Mouse (Mus musculus): Measurements from ENCODE around the gene Snx32.
A peak's percentile ranks its signal among the peaks of the same experiment; 100 is the strongest.
"Not testable (repeated sequence)": the region's sequence is repeated elsewhere in the genome, so short reads cannot be mapped to it uniquely, and the experiment has no call there.

The Snx32 gene

DNA sequence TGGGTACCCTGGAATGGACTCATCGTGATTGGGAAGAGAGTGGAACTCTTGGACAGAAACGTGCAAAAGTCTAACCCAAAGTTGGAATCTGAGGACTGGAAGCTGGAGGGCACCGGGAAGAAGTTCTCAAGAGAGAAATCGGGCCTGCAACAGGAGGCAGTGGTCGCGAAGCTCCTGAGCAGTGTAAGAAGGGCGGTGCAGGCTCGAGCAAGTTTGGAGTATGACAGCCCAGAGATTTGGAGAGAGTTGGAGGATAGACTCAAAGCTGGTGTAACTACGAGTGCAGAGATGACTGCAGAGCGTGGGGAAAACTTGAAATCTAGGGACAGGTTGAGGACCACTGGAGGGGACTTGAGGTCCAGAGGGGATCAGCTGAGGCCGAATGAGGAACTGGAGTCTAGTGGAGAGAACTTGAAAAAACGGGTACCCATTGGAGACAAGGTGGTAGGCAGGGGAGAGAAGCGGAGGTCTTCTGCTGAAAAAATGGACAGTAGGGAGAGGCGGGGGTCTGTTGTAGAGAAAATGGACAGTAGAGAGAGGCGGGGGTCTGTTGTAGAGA is 815 bp upstream of the Snx32 start:
- DNase-seq = no peak

DNA sequence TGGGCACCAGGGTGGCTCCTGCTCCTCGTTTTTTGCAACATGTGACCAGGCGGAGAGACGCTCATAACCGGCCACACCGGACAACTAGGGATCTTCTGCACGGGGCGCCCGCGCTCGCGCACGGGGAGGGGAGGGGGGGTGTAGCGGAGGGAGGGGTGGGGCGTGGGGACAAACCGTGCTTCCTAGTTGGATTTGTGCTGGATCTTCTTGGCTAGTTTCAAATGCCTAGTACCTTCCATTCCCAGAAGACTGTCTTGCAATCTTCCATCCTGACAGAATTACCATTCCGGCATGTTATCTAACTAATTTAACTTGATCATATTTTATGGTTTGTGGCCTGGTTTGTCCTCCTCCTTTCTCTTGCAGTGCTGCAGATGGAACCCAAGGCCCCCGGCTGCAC is 6.7 kb downstream of the Snx32 start, which contains the start of gene 1700020D05Rik:
Gene 1700020D05Rik (minus strand): TSS at position 101 of the 400 bp plus-strand sequence.
- no peak for DNase-seq

DNA sequence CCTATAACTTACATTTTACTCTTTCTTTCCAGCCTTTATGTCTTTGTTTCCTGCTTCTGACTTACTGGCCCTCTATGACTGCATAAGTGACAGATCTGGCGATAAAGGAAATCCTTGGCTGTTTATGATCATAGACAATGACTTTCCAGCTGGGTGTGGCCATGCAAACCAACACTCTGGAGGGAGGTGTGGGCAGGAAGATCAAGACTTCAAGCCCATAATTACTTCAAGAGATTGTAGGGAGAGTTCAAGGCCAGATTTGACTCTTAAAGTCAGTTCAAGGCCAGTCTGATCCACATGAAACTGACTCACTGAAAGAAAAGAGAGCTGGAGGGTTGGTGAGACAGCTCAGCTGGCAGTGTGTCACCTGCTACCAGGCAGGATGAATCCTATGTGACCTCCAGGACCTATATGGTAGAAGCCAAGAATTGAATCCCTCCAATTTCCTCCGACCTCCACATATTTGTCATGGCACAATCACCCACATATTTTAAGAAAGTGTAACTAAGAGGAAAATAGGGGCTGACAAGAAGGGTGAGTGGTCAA is 9.9 kb downstream of the Snx32 start:
- DNase-seq = no peak

DNA sequence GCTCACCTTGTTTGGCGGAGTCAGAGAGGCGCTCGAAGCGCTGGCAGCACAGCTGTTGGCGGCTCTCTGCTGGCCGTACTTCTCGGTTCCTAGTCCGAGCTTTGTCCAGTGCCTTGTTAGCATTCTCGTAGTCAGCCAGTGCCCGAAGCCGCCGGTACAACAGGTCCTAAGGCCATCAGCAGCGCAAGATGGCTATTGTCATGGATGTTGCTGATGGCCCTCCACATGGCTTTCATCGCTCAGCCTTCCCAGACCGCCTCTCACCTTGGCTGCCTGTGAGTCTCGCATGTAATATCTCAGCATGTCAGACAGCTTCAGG is 14.3 kb downstream of the Snx32 start:
- DNase-seq = no peak

DNA sequence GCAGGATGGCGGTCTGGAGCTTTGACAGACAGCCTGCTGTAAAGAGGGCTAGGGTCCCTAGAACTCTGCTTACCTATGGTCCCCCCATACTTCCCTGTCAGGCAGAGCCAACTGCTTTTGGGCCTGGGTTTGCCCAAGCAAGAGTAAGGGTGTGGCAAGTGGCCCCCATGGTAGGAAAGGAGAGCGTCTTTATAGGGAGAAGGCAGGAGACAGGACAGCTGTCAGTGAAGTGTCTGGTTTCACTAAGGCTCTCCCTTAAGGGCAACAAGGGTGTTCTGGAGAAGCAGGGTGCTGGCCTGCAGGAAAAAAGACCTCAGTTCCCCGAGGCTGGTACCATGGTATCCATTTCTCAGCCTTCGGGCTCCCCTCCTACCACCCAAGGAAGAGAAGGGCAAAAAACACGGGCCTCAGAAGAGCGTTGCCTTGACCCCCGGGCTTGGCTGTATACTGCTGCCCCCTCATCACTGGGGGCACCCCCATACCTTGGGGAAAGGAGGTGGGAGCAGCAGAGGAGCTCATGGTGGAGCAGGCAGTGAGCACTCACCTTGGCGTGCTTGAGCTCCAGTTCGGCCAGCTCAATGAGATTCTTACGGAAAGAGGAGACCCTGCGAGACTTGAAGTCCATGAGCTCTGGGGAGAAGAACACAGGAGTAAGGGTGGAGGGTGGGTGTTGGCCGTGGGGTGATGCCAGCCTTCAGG is 14.8 kb downstream of the Snx32 start:
- DNase-seq = no peak

DNA sequence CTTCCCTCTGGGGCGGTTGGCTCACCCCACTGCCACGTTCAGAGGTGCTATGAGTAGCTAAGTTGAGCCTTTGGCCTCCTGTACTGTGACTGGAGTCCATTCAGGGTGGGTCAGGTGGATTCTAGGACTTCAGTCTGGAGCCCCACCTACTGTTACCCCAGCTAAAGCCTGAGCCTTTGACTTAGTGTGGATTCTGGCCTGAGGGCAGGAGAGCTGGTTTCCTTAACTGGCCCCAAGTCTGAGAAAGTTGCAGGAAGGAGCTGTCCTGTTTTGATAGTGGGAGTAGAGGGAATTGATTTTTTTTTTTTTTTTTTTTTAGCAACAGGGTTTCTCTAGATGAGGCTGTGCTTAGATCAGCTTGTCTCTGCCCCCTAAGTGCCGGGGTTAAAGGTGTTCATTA is 16.0 kb downstream of the Snx32 start:
- DNase-seq = no peak

DNA sequence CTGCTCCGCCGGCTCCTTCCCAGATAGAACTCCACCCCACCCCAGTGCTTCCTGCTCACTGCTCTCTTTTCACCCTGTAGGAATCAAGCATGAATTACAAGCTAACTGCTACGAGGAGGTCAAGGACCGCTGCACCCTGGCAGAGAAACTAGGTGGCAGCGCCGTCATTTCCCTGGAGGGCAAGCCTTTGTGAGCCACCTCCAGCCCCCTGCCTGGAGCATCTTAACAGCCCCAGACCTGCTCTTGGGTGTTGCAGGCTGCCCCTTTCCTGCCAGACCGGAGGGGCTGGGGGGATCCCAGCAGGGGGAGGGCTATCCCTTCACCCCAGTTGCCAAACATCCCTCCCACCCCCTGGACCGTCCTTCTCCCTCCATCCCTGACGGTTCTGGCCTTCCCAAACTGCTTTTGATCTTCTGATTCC is 17.0 kb downstream of the Snx32 start:
- not testable (repeated sequence) for DNase-seq

DNA sequence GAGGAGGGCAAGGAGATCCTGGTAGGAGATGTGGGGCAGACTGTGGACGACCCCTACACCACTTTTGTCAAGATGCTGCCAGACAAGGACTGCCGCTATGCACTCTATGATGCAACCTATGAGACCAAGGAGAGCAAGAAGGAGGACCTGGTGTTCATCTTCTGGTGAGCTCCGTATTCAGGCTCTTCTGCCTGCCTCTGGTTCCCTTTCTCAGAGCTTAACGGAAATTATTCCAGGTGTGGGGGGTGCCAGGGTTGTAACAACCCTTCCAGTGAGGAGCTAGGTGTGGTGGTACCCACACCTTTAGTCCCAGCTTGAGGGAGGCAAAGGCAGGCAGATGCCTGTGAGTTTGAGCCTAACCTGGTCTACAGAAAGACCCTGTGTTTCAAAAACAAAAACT is 17.7 kb downstream of the Snx32 start:
- no peak for DNase-seq

DNA sequence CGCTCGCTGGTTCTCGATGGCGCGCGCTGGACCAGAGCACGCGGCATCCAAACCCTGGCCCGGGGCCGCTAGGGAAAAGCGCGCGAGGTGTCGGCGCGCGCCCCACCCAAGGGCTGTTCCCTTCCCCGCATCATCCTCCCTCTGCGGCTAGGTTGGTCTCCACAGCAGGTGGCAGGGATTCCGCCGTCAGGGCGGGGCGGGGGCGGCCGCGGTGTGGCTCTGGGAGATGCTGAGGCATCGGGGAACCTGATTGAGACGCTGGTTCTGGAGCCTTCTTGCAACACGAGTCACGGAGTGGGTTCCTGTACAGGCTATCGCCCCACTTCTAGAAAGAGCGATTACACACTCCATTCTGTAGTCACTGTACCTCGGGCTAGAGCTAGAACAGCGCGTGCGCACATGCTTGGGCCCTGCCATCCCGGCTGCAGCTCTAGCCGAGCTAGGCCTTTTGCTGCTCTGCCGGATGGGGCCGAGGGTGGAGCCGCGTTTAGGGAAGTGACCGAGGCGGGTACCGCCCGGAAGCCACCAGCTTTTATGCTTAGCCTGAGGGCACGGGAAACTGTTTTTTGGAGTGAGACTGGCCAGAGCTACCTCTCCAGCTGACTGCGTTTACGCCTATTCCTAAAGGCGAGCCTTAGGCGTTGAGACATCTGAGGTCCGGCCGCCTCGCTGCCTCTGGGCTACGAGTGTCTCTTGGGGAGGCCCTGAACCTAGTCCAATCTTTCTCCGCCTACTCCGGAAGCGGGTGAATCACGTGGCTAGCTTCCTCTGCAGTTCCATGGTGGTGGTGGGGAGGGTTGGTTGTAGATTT is 19.2 kb downstream of the Snx32 start:
- DNase-seq = peak; percentile 89

DNA sequence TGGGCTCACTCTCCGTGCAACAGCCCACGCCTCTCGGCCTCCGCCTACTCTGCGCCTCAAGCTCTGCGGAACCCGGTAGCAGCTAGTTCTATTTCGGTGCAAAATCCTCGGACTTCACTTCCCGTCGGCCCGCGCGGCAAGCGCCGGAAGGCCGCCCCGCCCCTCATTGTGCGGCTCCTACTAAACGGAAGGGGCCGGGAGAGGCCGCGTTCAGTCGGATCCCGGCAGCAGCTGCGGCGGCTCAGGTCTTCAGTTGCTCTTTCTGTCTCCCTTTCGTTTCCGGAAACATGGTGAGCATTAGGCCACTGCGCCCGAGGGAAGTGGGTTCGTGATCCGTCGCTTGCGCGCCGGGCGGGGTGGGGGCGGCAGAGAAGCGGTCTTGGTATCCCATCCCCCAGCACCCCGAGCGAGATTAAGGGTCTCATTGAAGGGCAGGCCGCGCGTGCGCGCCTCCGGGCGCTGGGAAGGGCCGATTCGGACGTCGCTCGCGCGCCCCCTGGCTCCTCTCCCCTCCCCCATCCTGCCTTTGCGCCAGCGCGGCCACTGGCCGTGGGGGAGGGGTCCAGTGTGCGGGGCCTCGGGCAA is 19.9 kb downstream of the Snx32 start, which contains the start of gene Cfl1:
Gene Cfl1 (plus strand): TSS at position 143 of the 585 bp plus-strand sequence.
- peak; percentile 97 for DNase-seq

DNA sequence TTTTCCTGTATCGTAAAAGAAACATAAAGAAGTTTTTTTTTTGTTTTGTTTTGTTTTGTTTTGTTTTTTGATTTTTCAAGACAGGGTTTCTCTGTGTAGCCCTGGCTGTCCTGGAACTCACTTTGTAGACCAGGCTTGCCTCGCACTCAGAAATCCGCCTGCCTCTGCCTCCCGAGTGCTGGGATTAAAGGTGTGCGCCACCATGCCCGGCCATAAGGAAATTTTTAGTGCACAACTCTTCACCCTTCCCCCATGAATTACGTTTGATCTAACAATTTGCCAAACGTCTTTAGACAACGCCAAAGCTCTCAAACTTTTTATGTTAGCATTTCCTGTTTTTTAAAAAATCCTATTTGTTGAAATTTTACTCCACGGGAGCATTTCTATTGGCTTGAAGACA is 20.6 kb downstream of the Snx32 start:
- DNase-seq = not testable (repeated sequence)

DNA sequence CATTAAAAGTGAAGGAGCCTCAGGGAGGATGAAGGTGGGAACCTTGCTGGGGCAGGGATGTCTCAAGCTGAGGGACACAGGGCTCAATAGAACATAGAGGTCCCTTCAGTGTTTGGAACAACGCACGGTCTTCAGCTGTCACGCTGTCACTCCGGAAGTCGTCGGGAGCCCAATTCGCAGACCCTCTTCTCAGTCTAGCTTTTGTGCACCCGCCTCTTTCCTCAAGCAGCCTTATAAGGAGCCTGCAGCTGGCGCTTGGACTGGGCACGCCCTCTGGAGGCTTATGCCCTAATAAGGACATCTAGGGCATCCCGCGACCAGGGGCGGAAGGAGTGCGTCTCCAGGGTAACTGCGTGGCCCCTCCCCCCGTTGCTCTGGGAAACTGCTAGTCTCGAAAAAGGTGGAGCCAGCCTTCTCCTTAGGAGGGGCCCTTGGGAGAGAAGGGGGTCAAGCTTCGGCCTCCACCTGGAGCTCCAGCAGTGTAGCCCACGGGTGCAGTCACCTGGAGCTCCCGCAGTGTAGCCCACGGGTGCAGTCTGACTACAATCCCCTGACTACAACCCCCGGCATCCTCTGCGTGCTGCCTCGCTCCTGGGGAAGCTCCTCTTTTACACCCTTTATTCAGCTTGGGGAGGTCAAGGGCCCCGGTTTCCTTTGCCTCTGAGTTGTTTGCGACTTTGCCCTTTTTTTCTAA is 21.3 kb downstream of the Snx32 start:
- DNase-seq = peak; percentile 98

DNA sequence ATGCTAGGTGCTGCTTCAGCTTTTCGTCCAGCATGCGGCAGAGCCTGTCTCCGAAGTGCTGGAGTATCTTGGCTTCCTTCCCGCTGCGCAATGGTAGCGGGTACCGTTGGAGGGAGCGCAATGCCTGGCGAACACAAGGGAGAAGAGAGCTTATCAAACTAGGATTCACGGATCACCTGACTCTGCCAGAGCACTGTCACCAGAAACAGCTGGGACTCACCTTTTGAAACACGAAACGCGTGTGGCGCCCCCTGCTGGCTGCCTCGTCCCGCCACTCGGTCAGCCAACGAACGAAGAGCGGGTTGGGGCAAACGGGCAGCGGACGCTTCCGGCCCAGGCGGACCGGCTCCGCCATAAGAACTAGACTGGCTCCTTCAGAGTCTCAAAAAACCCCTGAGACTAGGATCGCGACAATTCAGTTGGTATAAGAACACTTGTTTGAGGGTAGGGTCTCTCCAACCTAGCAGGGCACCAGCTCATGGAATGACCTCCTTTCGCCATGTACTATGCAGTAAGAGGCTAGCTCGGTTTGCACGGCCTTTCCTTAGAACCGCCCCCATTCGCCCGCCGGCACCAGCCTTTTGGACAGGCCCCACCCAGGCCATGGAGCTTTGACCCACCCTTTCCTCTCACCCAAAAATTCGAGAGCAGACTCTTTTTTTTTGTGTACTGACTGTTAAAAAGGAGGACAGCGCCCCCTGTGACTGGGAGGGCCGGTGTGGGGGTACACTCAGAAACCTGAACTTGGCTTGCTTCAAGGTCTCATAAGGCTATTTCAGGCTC is 22.4 kb downstream of the Snx32 start, which contains the start of gene Mus81:
Gene Mus81 (minus strand): TSS at position 635 of the 783 bp plus-strand sequence.
- DNase-seq = peak; percentile 94

DNA sequence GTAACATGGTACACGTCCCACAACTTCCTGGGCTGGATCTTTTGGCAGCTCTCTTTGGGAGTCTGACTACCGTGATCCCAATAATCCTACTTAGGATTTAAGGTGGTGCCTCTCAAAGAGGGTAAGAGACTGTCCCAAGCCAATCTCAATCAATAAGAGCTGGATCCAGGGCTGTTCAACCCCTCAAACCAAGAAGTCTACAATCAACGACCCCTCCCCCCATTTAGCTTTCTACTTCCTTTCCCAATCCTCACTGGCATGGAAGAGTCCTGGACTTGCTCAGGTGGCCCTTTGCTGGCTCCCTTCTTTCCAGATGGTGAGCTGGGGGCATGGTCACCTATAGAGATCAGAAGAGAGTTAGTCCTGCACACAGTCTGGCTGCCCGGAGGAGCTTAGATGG is 23.6 kb downstream of the Snx32 start:
- DNase-seq = no peak

DNA sequence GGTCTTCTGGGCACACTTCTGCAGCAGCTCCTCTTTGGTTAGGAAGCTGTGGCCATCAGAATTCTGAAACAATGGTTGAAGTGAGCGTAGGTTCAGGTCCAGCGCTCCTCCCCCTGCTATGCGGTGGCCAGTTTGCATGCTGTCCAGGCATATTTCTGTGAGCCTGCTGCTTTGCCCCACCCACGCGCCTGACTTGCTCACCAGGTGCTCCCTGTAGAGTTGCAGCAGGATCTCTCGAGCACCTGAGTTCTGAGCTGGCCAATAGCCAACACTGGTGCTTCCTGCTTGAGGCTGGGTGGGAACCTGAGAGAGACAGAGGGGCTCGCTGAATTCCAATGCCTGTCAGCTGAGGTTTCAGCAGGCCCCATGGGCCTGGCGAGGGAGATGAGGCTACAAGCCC is 24.1 kb downstream of the Snx32 start:
- DNase-seq = no peak

DNA sequence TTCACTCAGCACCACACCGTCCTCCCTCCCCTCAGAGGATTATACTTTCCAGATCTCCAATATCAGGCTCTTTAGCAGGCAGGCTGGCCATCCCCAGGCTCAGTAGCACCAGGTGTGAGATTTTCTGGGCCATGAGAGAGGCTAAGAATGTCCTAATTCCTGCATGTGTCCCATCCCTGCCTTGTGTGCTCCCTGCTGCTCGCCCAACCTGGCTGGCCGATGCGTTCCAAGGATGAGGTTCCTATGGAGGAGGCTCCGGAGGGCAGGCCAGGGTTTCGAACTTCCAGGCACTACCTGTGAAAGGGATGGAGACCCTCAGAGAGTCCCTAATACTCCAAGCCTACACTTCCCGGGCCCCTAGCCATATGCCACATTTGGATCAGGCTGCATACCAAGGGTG is 24.5 kb downstream of the Snx32 start:
- no peak for DNase-seq

DNA sequence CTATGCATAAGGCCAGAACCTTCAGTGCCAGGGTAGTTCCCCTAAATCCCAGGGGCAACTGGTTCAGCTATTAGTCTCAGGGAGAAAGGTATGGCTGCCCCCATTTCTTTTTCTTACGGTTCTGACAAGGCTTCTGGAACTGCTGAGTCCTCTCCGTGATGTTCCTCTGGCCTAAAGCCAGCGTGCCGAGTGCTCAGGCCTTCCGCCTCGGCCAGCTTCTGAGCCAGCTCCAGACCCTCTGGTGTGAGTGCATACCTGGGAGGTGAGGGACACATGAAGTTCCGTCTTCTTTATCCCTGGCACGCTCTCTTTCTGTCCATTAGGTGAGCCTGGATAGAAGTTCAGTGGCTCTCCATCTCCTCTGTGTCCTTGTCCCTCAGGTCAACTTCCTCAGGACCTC is 25.0 kb downstream of the Snx32 start:
- DNase-seq = no peak

DNA sequence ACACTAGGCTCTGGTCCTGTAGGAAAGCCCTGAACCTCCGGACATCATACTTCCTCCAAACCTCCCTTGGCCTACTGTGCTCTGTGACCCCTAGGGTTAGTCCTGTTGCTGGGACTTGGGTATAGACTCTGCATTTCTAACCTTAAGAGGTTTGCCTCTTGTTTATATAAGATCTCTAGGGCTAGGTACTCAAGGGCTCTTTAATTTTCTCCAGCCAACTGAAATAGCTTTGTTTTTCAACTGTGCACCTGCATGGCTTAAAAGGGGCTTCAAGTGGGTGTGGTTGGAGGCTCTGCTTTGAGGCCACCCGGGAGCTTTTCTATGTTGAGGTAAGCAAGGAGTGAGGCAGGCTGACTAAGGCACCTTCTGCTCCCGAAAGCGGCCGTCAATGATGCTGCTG is 25.8 kb downstream of the Snx32 start:
- no peak for DNase-seq

DNA sequence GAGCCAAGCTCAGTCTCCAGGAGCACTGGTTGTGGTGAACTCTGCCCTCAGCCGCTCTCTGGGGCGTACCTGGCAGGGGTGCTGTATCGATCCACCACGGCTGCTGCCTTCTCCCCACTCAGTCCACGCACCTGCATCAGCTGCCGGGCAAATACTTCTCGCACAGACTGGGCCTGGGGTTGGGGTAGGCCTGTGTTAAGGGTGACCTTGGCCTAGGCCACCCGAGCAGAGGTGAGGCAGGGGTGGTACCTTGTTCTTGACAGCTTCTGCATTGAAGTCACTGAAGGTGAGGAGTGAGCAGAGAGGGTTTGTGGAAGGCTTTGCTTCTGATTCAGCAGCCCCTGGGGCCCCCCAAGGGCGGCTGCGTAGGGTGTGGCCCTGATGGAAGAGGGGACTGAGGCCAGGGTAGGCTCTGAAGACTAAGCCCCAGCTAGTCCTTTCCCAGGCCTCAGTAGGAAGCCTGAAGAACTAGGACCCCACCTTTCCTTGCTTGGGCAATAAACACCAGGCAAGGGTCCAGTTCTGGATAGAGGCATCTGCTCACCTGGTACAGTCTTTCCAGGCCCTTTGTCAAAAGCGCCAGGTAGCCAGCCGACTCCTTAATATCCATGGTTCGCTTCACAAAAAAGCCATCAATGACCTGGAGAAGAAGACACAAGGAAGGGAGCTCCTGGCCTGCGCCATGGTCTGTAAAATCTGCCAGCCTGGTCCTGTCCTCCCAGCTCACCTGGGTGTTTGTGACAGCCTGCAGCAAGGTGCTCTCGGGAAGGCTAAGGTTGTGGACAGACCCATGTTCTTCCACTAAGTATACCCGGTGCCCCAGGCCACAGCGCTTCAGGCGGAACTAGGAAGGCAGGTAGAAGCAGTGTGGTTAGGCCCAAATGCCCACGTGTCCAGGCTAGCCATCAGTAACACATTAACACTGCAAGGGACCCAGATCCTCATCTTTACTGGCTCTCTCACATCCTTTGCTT is 26.7 kb downstream of the Snx32 start:
- DNase-seq = no peak

DNA sequence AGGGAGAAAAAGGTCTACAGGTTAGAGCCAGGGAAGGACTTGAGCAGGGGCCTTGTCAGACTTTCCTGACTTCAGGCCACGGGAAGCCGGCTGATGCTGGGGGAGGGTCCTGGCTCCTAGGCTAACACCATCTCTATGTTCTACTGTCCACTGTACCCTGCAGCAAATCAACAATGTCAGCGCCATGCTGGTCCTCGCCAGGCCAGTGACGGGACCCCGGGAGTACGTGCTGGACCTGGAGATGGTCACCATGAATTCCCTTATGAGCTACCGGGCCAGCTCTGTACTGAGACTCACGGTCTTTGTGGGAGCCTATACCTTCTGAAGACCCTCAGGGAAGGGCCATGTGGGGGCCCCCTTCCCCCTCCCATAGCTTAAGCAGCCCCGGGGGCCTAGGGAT is 28.9 kb downstream of the Snx32 start:
- DNase-seq = no peak

DNA sequence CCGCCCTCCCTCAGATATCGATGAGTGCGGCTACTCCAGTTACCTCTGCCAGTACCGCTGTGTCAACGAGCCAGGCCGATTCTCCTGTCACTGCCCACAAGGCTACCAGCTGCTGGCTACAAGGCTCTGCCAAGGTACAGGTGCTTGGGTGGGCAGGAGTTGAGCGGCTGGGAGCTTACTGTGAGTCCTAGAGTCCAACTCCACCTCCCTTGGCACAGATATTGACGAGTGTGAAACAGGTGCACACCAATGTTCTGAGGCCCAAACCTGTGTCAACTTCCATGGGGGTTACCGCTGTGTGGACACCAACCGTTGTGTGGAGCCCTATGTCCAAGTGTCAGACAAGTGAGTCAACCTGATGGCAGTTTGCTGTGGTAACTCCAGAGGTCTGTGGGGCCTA is 30.3 kb downstream of the Snx32 start:
- no peak for DNase-seq

All from right cerebral cortex, adult 18-20 months (tissue).